Comparison of ENCODE assay signal across 8 mouse cellular contexts in the genomic region with DNA sequence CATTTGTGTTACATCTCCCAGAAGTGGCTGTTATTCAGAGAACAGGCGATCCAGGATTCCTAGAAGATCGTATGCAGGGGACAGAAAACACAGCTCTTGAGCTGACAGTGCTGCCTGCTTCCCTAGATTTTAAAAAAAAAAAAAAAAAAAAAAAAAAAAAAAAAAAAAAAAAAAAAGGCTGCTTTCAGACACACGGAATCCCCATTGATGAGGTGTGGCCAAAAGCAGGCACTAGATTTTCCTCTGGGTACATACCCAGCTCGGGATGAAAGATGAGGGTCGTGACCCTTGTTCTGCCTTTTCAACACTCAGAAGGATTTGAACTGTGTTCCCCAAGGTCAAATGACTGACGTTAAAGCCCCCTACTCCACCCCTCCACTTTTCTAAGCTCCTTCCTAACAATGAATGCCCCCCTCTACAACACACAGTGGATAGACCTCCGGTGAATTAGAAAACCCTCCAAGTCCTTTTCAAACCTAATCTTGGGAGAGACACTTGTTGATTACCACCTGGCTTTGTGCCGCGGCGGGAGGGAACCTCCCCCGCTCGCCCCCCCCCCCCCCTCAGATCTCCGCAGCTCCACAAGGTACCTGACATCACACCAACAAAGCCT.
DNase-seq lines count a peak whose midpoint lies in the region; ATAC-seq and TF ChIP-seq lines count a peak whose summit lies in the region.

No protein-coding gene starts in this region.

- H3K27me3 ChIP-seq in lung, embryonic 15.5 days = peaks cover 11% of the 10 kb centered on the region
- no peaks in the 10 kb centered on the region; the same call in 1 of the 2 replicates for H3K27me3 ChIP-seq in embryonic facial prominence, embryonic 15.5 days
- peaks cover 26% of the 10 kb centered on the region for H3K27me3 ChIP-seq in limb, embryonic 11.5 days (ENCODE audit: control insufficient read depth, insufficient read depth, low read length)

- no peak overlapping the region for H3K27ac ChIP-seq in lung, embryonic 15.5 days
- H3K27ac ChIP-seq in embryonic facial prominence, embryonic 15.5 days (replicated peaks) = no peak overlapping the region
- H3K27ac ChIP-seq in limb, embryonic 11.5 days (replicated peaks; ENCODE audit: low read depth, low read length) = no peak overlapping the region
- no peak overlapping the region for H3K27ac ChIP-seq in olfactory bulb, adult 2 months (ENCODE audit: insufficient read depth, low read depth, low read length)

- no peak for TF ChIP-seq POLR2A in olfactory bulb, adult 2 months (IDR thresholded peaks at IDR 0.05; ENCODE audit: insufficient read depth, low read depth, low read length)

- TF ChIP-seq CTCF in olfactory bulb, adult 2 months (IDR thresholded peaks at IDR 0.05; ENCODE audit: insufficient read depth, low read depth, low read length) = no peak

- no peak overlapping the region for H3K9ac ChIP-seq in lung, embryonic 15.5 days
- no peak overlapping the region for H3K9ac ChIP-seq in embryonic facial prominence, embryonic 15.5 days
- H3K9ac ChIP-seq in limb, embryonic 11.5 days (ENCODE audit: low read length) = no peak overlapping the region

- H3K4me1 ChIP-seq in lung, embryonic 15.5 days = peaks cover 26% of the 10 kb centered on the region
- peaks cover 27% of the 10 kb centered on the region for H3K4me1 ChIP-seq in embryonic facial prominence, embryonic 15.5 days
- peaks cover 4% of the 10 kb centered on the region; the same call in 1 of the 2 replicates for H3K4me1 ChIP-seq in limb, embryonic 11.5 days (ENCODE audit: control insufficient read depth, insufficient read depth, low read length)
- peaks cover 13% of the 10 kb centered on the region for H3K4me1 ChIP-seq in olfactory bulb, adult 2 months (ENCODE audit: control insufficient read depth, insufficient read depth, low read length)

- no peak for ATAC-seq in lung, embryonic 15.5 days (ENCODE audit: borderline replicate concordance, extremely low read depth, low FRiP score, low TSS enrichment)
- no peak for ATAC-seq in embryonic facial prominence, embryonic 15.5 days (ENCODE audit: insufficient number of reproducible peaks, low FRiP score, low TSS enrichment, low read depth)
- ATAC-seq in limb, embryonic 11.5 days (ENCODE audit: insufficient number of reproducible peaks, low FRiP score, low TSS enrichment, low read depth) = no peak

- H3K4me2 ChIP-seq in lung, embryonic 15.5 days = peak overlapping the region; percentile 53
- H3K4me2 ChIP-seq in embryonic facial prominence, embryonic 15.5 days (replicated peaks) = peak overlapping the region; percentile 51
- H3K4me2 ChIP-seq in limb, embryonic 11.5 days (ENCODE audit: low read depth, severe bottlenecking) = peak overlapping the region; percentile 47

- H3K4me3 ChIP-seq in lung, embryonic 15.5 days = peak overlapping the region; percentile 25
- H3K4me3 ChIP-seq in embryonic facial prominence, embryonic 15.5 days (replicated peaks) = peak overlapping the region; percentile 21
- peak overlapping the region; percentile 17 for H3K4me3 ChIP-seq in limb, embryonic 11.5 days (ENCODE audit: low read depth, low read length)
- H3K4me3 ChIP-seq in olfactory bulb, adult 2 months (ENCODE audit: insufficient read depth, low read depth, low read length) = peak overlapping the region; percentile 43

- H3K36me3 ChIP-seq in lung, embryonic 15.5 days = no peaks in the 10 kb centered on the region
- no peaks in the 10 kb centered on the region for H3K36me3 ChIP-seq in embryonic facial prominence, embryonic 15.5 days
- H3K36me3 ChIP-seq in limb, embryonic 11.5 days (ENCODE audit: control insufficient read depth, insufficient read depth, low read length) = no peaks in the 10 kb centered on the region

- DNase-seq in lung, postnatal 25 days (ENCODE audit: low spot score) = no peak
- no peak for DNase-seq in limb, embryonic 11.5 days (ENCODE audit: low spot score)
- DNase-seq in layer of hippocampus, postnatal 10 days (ENCODE audit: low spot score in 2 of 2) = no peak
- DNase-seq in right cerebral cortex, postnatal 14 days = no peak
- no peak for DNase-seq in layer of hippocampus, adult 8-10 months (ENCODE audit: low spot score in 2 of 2)

- WGBS in lung, embryonic 15.5 days = 2% methylated on average over 13 of the region's 13 CpGs
- WGBS in embryonic facial prominence, embryonic 15.5 days = 6% methylated on average over 12 of the region's 13 CpGs
- 3% methylated on average over 13 of the region's 13 CpGs for WGBS in limb, embryonic 11.5 days
- WGBS in olfactory bulb, adult 2 months = 6% methylated on average over 11 of the region's 13 CpGs

- H3K9me3 ChIP-seq in lung, embryonic 15.5 days = no peaks in the 10 kb centered on the region
- H3K9me3 ChIP-seq in embryonic facial prominence, embryonic 15.5 days (replicated peaks) = no peaks in the 10 kb centered on the region
- H3K9me3 ChIP-seq in limb, embryonic 11.5 days (ENCODE audit: control insufficient read depth, low read length) = no peaks in the 10 kb centered on the region
